Mouse (Mus musculus): Measurements from ENCODE around the gene Togaram1.

Gene Togaram1

DNA sequence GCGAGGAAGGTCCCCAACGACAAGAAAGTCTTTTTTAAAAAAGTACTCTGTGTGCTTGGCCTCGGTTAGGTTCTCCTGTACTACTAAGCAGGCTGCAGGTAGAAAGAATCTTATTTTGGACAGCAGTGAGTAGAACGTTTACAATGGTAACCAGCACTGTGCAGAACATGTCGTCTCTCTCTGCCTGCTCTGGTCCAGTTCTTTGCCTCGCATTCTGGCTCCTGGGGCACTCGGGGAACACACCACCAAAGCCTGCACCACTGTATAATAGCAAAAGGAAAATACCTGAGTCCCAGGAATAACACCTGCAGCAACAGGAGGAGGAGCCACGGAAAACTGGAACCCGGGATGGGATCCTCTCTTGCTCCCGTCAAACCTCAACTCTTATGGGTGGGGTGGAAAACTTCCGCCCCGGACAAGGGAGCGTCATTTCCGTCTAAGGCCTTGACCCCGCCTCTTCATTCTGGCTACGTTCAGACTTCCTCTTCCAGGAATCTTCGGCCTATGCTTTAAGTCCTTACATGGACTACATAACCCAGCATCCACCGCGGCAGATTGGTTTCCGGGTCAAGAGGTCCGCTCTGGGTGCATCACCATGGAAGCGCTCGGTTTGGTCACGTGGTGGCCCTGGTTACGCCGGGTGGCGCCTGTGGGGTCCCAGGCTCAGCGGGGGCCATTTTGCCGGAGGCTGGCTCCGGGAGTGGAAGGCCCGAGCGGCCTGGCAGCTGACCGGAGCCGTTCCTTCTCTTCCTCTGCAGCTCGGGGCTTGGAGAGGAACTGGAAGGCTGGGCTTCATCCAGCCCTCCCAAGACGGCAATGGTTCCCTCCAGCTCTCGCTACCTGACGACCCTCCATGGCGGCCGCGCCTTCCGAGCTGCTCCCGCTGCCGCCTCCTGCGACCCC, at the start of gene Togaram1, which contains the start of gene Klhl28:
Gene Togaram1 (plus strand): TSS at position 681 of the 903 bp plus-strand sequence.
Gene Klhl28 (minus strand): TSS at position 411 of the 903 bp plus-strand sequence.
- peak; percentile 100 for DNase-seq

DNA sequence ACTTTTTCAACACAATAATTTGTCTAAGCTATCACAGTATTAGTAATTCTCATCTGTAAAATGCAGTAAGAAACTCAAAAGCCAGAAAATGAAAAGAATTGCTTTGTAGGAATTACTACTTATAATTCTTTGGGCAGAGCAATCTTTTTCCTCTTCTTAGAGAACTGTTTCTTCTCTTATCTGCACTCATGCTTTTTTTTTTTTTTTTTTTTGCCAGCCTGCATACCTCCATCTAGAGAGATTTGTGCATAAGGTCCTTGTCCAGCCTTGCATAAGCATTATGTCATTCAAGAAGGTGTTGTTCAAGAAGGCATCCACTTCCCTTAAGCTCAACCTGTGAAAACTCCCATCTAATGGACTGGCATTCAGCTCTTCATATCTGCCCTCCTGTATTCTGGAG, 48.9 kb upstream of the Togaram1 start:
- no peak for DNase-seq

DNA sequence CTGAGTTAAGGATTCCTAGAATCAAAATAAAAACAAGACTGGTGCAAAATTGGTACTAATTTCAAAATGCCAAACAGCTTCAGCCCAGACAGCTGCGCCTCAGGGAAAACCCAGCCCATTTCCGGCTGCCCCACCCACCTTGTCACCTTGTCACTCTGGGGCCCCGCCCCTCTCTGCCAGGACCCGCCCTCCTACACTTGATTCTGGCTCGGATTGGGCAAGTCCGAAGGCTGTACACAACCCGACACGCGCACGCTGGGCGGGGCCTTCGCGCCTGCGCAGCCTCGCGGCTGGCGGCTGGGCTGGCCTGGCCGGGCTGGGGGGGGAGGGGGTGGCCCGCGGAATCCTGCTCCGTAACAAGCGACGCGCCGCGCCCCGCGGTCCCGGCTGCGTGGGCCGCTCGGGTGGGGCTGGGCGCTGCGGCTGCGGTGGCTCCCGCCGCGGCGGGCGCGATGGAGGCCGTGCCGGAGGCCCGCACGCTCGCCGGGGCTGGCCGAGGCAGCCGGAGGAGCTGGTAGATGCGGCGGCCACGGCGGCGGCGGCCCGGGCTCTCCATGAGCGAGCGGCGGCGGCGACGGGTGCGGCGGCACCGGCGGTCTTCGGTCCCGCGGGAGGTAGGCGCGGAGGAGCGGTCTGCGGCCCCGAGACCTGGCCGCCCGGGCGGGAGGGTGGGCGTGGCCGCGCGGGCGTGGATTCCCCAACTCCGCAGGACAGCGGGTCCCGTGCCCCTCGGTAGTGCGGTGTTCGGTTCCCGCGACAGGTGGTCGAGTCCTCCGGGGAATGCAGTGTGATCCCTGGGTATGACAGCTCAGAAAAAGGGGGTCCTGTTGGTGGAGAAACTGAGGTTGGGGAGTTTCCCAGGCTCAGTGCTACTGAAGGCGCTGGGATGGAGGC, 47.8 kb upstream of the Togaram1 start, which contains the start of gene Gm527:
Gene Gm527 (plus strand): TSS at position 329 of the 894 bp plus-strand sequence.
- DNase-seq: peak; percentile 95

DNA sequence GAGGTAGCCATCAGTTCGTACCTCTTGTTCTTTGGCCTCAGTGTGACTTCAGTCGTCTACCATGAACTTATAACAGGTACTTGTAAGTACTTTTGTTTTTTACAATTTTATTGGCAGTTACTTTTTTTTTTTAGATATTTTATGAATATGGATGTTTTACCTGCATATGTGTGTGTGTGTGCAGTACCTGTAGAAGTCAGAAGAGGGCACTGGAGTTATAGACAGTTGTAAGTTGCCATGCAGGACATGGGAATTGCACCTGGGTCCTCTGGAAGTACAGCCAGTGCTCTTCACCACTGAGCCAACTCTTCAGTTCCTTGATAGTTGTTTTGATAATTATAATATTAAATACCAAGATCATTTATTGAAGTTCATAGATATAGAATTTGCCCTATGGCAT, 28.1 kb upstream of the Togaram1 start:
- no peak for DNase-seq

DNA sequence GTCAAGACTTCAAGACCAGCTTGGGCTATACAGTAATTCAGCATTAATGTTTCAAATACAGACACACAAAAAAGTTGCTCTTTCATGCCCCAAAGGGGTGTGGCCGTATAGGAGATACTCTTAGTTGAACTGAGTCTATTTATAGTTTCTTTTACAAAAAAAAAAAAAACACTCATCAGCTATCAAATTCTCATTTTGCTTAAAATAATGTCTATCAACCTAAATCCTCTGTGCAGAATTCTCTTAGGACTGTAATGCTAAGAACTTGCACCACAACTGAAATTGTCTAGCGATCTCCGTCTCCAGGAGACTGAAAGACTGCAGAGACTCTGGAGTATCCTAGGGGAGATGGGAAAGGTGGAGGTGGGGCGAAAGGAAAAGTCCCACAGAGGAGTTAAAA, 1.0 kb upstream of the Togaram1 start:
- no peak for DNase-seq

DNA sequence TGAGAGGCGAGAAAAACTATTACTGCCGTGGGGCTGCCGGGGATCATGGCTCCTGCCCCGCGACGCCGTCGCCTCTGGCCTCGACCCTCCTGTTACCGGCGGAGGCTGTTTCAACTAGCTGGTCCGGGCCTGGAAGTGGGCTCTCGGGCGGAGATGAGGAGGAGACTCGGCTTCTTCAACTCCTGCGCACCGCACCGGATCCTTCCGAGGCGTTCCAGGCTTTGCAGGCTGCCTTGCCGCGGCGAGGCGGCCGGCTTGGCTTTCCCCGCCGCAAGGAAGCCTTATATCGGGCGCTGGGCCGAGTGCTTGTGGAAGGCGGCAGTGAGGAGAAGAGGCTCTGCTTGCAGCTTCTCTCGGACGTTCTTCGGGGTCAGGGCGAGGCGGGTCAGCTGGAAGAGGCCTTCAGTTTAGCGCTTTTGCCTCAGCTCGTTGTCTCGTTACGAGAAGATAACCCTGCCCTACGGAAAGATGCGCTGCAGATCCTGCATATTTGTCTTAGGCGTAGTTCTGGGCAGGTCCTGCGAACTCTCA, 562 bp downstream of the Togaram1 start:
- DNase-seq: peak; percentile 39

DNA sequence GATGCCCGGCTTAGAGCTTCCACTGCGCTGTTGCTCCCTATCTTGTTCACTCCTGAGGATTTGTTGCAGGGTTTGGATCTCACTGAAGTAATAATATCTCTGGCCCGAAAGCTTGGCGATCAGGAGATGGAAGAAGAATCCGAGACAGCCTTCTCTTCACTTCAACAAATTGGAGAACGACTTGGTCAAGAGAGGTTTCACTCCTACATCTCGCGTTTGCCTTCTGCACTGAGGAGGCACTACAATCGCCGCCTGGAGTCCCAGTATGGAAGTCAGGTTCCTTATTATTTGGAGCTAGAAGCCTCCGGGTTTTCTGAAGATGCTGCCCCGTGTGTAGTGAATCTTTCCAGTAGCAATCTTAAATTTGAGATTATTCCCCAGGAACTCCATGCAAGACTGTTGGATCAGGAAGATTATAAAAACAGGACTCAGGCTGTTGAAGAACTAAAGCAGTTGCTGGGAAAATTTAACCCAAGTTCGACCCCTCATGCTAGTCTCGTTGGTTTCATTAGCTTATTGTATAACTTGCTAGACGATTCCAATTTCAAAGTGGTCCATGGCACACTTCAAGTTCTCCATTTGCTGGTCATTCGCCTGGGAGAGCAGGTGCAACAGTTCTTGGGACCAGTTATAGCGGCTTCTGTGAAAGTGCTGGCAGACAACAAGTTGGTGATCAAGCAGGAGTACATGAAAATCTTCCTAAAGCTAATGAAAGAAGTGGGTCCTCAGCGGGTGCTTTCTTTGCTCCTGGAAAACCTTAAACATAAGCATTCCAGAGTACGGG, 1.2 kb downstream of the Togaram1 start:
- DNase-seq: no peak

DNA sequence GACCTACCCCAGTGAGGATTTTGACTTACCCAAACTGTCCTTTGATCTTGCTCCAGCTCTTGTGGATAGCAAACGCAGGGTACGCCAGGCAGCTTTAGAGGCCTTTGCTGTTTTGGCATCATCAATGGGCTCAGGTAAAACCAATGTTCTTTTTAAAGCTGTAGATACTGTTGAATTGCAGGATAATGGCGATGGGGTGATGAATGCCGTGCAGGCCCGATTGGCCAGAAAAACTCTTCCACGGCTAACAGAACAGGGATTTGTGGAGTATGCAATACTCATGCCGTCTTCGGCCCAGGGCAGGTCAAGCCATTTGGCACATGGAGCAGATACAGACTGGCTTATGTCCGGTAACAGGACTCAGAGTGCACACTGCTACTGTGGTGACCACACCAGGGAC, 1.9 kb downstream of the Togaram1 start:
- no peak for DNase-seq

DNA sequence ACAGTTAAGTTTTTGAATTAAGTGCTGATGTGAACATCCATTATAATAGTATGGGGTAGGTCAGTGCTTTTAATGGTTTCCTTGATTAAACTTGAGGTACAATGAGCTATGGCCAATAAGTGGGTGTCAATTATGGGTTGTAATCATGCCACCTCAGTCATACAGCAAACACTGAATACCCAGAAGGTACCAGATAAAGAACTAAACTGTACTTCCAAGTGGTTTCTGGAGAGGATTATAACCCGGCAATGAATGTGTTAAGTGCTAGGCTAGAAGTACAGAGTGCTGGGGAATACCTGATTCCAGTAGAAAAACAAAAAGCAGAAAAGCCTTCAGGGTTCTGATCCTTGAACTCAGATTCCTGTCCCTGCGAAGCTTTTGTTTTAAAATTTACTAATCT, 2.5 kb downstream of the Togaram1 start:
- no peak for DNase-seq

DNA sequence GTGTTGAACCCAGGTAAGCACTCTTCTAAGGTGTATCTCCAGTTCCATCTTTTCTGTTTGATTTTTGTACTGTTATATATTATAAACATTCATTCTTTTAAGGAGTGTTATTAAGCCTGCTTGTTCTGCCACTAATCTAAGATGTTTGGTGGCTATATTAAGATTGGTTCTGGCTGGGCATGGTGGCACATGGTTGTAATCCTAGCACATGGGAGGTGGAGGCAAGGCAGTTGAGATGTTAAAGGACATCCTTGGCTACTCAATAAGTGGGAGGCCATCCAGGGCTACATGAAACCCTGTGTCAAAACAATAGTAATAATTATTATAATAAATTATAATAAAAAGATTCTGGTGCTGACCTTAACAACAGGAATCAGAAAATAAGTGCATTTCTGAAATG, 5.8 kb downstream of the Togaram1 start:
- no peak for DNase-seq

DNA sequence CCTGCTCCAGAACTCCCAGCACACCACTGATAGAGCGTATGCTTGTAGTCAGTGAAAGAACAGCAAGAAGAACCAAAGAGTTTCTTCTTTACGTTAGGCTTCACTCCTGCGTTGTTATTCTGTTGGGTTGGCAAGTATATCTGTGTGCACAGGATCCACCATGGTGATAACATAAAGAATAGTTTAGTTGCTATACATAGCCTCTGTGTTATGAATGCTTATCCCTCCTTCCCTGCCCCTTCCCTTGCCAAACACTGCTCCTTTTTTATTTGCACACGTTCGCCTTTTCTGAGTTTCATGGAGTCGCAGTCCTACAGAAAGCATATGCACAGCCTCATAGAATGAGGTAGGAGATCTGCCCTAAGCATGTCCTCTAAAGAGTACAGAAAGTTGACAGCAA, 6.5 kb downstream of the Togaram1 start:
- no peak for DNase-seq

DNA sequence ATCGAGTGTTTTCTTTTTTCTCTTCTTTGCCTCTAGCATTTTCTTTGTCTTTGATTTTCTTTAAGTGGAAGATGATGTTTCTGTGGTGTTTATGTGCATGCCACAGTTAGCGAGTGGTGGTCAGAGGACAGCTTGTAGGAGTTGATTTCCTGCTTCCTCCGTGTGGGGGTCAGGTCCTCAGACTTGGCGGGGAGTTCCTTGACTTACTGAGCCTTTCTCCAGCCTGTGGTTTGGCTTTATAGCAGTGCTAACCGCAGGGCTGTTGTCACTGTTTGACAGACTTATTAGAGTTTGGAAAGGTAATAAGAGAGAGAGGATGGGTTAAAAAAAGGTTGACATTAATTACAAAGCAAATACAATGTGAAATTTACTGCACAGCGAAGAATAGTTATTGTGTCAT, 10.0 kb downstream of the Togaram1 start:
- DNase-seq: no peak

DNA sequence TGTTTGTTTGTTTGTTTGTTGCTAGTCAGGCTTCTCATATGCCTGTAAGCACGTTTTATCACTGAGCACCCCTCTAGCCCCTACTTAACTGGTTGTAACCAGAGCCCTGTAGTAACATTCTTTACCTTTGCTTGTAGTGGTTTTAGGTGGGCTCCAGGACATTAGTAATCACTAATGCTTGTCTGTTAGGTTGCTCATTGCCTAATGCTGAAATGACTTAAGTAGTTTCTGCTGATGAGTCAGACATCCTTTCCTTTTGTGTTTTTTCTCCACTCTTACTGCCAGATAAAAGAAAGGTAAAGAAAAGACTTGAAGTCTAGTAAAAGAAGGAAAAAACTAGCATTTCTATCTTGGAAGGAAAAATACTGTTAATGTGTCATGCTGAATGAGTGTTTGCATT, 10.6 kb downstream of the Togaram1 start:
- no peak for DNase-seq

DNA sequence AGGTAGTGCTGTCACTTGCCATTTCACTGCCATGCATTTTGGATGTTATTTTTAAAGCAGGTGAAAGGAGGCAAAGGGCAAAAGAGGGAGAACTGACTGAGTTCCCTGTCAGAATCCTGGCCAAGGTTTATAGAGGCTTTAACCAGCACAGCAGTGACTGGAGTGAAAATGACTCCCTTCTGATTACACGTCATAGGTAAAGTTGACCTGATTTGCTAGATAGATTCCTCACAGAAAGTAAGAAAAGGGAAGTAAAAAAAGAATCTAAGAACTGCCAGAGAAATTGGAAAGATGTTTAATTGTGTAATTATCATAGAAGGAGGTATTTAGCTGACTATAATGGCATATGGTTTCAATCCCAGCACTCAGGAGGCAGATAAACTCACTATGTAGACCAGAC, 11.9 kb downstream of the Togaram1 start:
- DNase-seq: no peak

DNA sequence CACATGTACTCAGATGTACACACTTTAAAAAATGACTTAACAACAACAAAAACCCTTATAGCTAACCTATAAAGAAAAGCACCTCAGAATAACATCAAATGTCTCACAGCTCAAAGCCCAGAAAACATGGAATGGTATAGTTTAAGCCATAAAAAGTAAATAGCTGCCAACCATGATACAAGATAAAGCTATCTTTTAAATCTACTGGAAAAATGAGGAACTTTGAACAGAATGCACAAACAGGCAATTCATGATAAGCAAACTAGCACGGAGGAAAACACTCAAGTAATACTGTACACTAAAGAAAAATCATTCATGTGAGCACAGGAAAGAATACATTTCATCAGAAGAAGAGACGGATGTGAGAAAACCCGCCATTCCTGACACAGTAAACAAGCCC, 42.1 kb downstream of the Togaram1 start:
- no peak for DNase-seq

DNA sequence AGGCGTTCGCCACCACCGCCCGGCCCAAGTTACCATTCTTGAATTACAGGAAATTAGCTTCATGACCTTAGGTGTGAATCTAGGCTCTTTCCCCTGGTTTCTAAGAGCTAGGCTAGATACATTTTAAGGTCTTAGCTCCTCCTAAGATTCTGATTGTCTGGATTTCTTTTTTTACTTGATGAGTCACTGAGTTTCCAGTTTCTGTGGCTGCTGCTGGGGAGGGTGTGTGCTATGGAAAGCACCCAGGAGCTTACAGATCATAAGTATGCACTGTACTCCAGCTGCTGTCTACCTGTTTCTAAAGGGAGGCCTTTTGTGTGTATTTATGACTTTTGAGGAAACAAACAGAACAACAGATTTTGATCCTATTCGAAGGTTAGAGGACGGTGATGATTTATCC, 57.2 kb downstream of the Togaram1 start:
- DNase-seq: peak; percentile 31

DNA sequence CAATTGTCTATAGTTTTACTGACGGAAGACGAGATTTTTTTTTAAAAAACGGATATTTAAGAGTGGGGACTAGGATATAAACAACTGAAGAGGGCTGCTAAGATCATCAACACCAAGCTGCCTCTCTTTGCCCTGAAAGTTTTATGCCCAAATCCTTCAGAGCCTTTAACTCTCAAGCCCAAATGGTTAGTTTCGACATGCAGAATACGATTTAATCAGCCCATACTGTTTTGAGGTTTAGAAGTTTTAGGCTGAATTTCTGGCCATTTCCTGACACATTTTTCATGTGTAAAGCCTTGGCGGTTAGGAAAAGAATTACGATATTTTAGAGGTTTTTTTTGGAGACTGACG, 70.2 kb downstream of the Togaram1 start:
- DNase-seq: no peak

DNA sequence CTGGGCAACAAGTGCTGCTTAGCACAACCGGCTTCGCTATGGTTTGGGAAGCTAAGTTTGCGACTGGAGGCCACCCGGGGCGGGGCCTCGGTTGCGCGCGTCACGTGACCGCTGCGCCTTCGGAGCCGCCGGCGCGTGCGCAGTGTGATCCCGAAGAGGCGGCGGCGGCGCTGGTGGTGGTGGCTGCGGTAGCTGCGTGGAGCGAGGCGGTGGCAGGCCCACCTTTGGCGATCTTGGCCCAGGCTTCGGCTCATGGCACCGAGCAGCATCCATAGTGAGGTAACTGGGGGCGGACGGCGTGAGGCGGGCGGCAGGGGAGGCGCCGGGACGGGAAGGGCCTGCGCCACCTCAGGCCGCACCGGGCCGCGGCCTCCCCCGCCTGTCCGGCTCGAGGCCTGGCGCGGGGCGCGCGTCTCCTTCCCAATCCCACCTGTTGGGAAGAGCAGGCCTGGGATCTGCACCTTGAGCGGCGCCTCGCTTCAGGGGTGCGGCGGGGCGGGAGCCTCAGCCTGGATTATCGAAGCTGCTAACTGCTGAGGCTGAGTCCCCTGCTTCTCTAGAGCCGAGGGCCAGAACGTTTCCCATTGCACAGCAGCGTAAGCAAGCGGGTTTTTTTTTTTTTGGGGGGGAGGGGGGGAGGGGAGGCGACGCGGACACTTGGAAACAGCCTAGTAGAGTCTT, 70.7 kb downstream of the Togaram1 start, which contains the start of gene Prpf39:
Gene Prpf39 (plus strand): TSS at position 144 of the 681 bp plus-strand sequence.
- peak; percentile 93 for DNase-seq

DNA sequence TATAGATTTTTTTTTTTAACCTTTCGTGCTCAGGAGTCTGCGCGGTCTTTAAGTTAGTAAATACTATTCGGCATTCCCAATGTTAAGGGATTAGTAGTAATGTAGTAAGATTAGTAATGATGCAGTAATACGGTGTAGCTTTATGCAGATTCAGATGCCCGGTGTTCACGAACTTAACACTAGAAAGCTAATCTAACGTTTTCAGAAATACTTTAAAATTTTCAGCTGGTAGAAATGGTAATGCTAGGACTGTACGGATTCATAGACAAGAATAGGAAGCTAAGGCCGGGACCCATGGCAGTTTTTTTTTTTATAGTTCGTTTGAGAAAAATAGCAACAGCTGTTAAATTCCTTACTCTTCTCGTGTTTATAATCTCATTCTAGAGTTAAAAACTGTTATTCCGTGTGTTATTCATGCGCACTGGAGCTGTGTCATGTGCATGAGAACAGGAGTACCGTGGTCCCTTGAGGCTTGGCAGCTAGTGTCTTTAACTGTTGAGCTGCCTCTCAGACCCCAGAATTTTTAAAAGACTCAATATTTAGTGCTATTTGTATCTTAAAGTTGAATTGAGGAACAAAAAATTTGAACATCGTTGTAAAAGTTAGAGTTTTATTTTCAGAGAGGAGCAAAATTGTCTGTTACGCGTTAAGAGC, 71.4 kb downstream of the Togaram1 start:
- DNase-seq: no peak

DNA sequence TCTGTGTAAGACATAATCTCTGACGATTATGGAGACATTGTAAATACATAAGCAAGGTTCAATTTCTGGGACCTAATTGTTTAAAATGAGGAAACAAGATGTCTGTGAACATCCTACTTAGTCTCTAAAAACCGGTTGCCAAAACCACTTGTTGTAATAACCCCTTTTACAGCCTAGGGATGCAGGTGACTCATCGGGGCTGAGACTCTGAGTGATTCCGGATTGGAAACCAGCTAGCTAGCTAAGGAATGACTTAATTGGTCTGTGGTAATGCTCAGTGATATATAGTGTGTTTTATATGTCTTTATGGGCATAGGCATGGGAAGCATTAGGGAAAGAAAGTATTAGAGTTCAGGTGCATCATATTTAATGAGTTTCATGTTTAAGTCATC, 71.9 kb downstream of the Togaram1 start:
- no peak for DNase-seq

DNA sequence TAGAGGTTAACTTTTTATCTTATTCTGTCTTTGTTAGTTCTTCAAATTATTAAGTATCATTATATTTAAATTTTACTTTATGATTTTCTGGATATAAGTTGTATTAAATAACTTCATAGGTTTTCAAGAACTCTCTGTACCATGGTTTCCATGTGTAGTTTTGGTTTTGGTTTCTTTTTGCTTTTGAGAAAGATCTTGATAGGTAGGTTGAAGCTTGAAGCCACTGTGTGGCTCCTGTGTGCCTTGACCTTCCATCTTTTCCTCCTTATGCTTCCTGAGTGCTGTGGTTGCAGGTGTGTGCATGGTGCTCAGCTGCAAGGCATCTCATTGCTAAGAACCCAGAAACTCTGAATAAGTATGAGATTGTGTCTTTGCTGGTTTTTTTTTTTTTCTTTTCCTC, 83.2 kb downstream of the Togaram1 start:
- DNase-seq: no peak

All from right cerebral cortex, adult 18-20 months (tissue).